Mouse (Mus musculus) embryonic fibroblast, embryonic 13.5 days (primary cell): ENCODE measurements around the gene Snapc4.

Experiments
- CTCF ChIP-seq: IDR thresholded peaks from 2 replicates; pipeline ENCODE4 v1.5.1; 2011; ENCODE audit warnings: mild to moderate bottlenecking, control low read depth, low read length, moderate library complexity, borderline replicate concordance; ENCODE audit not compliant: insufficient read depth
- POLR2A ChIP-seq: IDR thresholded peaks from 2 replicates; pipeline ENCODE4 v1.6.1; 2011; ENCODE audit warnings: low read depth, mild to moderate bottlenecking, control low read depth, low read length, moderate library complexity

GRCm38 (mm10) chr2:26364738-26365465 is 15.6 kb downstream of the Snapc4 start:
- TF ChIP-seq CTCF = no peak
- TF ChIP-seq POLR2A = no peak
